Mouse (Mus musculus) megakaryocyte, embryonic 14.5 days (primary cell): ENCODE measurements around the gene 2510002D24Rik.

Source experiments
- FLI1 ChIP-seq: IDR thresholded peaks from 2 replicates; pipeline ENCODE4 v1.6.1; 2012; ENCODE audit warnings: low read length, inconsistent platforms, mixed read lengths
- GATA1 ChIP-seq: IDR thresholded peaks from 3 replicates; pipeline ENCODE4 v1.6.1; 2012; ENCODE audit warnings: mixed read lengths, low read length, inconsistent platforms, borderline replicate concordance

- no peak for TF ChIP-seq GATA1
- TF ChIP-seq FLI1: no peak
Measured at GRCm38 (mm10) chr16:18878091-18878720, 41.8 kb downstream of the 2510002D24Rik start.
